Mouse (Mus musculus): ENCODE data around the gene Smurf1. TPM values are rescaled to one million over a fixed set of nuclear protein-coding genes. Genes with fewer than 3 reads are reported as not detected.
A peak's percentile ranks its signal among the peaks of the same experiment; 100 is the strongest.

The Smurf1 gene
- polyA plus RNA-seq, 1 experiment from 2014 or later: 13.2 TPM

DNA sequence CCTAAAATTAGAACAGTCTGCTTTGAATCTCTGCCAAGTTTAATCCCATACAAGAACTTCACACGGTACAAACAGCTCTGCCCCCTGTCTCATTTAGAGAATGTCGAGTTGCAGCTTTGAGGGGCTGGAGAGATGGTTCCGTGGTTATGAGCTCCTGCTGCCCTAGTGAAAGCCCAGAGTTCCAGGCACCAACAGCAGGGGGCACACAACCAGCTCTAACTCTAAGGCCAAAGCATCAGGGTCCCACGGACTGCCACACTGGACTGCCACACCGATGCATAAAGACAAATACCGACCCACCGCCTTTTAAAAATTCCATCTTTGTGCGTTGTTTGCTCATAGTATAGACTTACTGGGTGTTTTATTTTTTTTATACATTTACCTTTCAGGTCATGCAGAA is 98.7 kb downstream of the Smurf1 start:
- no peak overlapping the region for H3K4me2 ChIP-seq (replicated peaks; ENCODE audit: low read depth, low read length)
- H3K27me3 ChIP-seq (replicated peaks; ENCODE audit: insufficient read depth, low read length): no peaks in the 10 kb centered on the region
- no peak for TF ChIP-seq EP300 (IDR thresholded peaks at IDR 0.05)
- TF ChIP-seq CTCF (IDR thresholded peaks at IDR 0.05): peak; percentile 56
- 65% methylated on average over 8 of the region's 8 CpGs for WGBS
- H3K9ac ChIP-seq (replicated peaks; ENCODE audit: low read depth): no peak overlapping the region
- no peak for ATAC-seq
- no peaks in the 10 kb centered on the region for H3K36me3 ChIP-seq (ENCODE audit: insufficient read depth, low read length)
- no peaks in the 10 kb centered on the region for H3K9me3 ChIP-seq (ENCODE audit: low read length)
- no peak overlapping the region for H3K27ac ChIP-seq (ENCODE audit: low read length)
- H3K4me1 ChIP-seq (ENCODE audit: insufficient read depth, low read depth, low read length): no peaks in the 10 kb centered on the region
- DNase-seq (ENCODE audit: low spot score): no peak
- H3K4me3 ChIP-seq (ENCODE audit: low read depth, low read length): no peak overlapping the region

DNA sequence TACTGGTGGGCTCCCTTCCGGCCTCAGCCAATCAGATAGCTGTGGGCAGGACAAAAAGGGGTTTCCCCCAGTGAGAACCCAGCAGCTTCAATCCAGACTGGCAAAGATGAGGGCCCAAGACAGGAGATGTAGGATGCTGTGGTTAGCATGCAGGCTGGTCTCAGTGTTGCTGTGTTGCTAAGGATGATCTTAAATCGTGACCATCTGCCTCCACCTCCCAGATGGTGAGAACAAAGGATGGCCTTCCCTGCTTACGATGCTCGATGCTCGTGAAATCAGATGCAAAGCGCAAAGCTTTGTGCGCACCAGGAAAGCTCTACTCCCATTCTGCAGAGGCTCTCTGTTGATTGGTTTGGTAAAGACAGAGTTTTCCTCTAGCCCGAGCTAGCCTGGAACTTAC is 104.7 kb downstream of the Smurf1 start:
- Histone ChIP-seq H3K9me3 (ENCODE audit: low read length) (peaks cover 3% of the 10 kb centered on the region; the same call in 1 of the 2 replicates), H3K4me2 (replicated peaks; ENCODE audit: low read depth, low read length) (no peak overlapping the region), H3K9ac (replicated peaks; ENCODE audit: low read depth) (no peak overlapping the region), H3K4me1 (ENCODE audit: insufficient read depth, low read depth, low read length) (no peaks in the 10 kb centered on the region), H3K4me3 (ENCODE audit: low read depth, low read length) (no peak overlapping the region), H3K36me3 (ENCODE audit: insufficient read depth, low read length) (peaks cover 29% of the 10 kb centered on the region; the same call in 1 of the 2 replicates), H3K27ac (ENCODE audit: low read length) (no peak overlapping the region), H3K27me3 (replicated peaks; ENCODE audit: insufficient read depth, low read length) (no peaks in the 10 kb centered on the region)
- TF ChIP-seq EP300 (IDR thresholded peaks at IDR 0.05): no peak
- TF ChIP-seq CTCF (IDR thresholded peaks at IDR 0.05): no peak
- WGBS: over 99% methylated on average over 8 of the region's 8 CpGs
- ATAC-seq: no peak
- DNase-seq (ENCODE audit: low spot score): no peak

DNA sequence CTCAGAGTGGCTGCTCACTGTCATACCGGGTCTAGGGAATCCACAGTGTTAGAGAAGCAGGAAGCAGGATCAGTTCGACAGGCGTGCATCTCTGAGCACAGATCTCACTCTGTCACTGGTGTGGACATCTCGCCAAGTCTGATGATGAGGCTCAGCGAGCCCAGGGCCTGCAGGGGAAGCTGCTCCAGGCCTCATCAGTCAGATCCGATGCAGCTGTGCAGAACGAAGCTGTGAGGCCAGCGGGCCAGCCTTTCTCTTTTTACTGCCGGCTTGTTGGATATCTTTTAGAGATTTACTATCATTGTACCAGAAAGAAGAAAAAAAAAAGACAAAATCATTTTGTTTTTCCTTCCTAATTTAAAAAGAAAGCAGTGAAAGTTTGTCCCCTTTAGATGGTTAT is 106.4 kb downstream of the Smurf1 start:
- no peak for TF ChIP-seq EP300 (IDR thresholded peaks at IDR 0.05)
- no peak for TF ChIP-seq CTCF (IDR thresholded peaks at IDR 0.05)
- no peak for ATAC-seq
- WGBS: 88% methylated on average over 9 of the region's 9 CpGs
- no peak for DNase-seq (ENCODE audit: low spot score)
- Histone ChIP-seq H3K36me3 (ENCODE audit: insufficient read depth, low read length) (peaks cover 36% of the 10 kb centered on the region; the same call in 1 of the 2 replicates), H3K27ac (ENCODE audit: low read length) (no peak overlapping the region), H3K27me3 (replicated peaks; ENCODE audit: insufficient read depth, low read length) (no peaks in the 10 kb centered on the region), H3K4me1 (ENCODE audit: insufficient read depth, low read depth, low read length) (no peaks in the 10 kb centered on the region), H3K4me2 (replicated peaks; ENCODE audit: low read depth, low read length) (no peak overlapping the region), H3K9ac (replicated peaks; ENCODE audit: low read depth) (no peak overlapping the region), H3K9me3 (ENCODE audit: low read length) (peaks cover 3% of the 10 kb centered on the region; the same call in 1 of the 2 replicates), H3K4me3 (ENCODE audit: low read depth, low read length) (no peak overlapping the region)

DNA sequence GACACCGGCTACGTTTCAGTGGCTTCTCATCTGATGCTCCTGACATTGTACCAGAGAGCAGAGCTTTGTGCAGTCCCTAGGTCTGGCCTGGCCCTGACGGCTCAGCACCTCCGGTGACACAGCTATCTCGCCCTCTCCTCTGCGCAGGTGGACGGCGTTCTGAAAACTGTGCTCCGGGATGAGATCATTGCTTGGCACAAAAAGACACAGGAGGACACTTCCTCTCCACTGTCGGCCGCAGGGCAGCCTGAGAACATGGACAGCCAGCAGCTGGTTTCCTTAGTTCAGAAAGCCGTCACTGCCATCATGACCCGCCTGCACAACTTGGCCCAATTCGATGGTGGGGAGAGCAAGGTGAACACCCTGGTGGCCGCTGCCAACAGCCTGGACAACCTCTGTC is 107.1 kb downstream of the Smurf1 start:
- no peaks in the 10 kb centered on the region for H3K4me1 ChIP-seq (ENCODE audit: insufficient read depth, low read depth, low read length)
- H3K27ac ChIP-seq (ENCODE audit: low read length): no peak overlapping the region
- DNase-seq (ENCODE audit: low spot score) (no peak), ATAC-seq (no peak)
- no peak overlapping the region for H3K4me2 ChIP-seq (replicated peaks; ENCODE audit: low read depth, low read length)
- TF ChIP-seq EP300 (IDR thresholded peaks at IDR 0.05): no peak
- TF ChIP-seq CTCF (IDR thresholded peaks at IDR 0.05): no peak
- WGBS: 90% methylated on average over 15 of the region's 15 CpGs
- H3K9ac ChIP-seq (replicated peaks; ENCODE audit: low read depth): no peak overlapping the region
- H3K4me3 ChIP-seq (ENCODE audit: low read depth, low read length): no peak overlapping the region
- peaks cover 42% of the 10 kb centered on the region for H3K36me3 ChIP-seq (ENCODE audit: insufficient read depth, low read length)
- peaks cover 3% of the 10 kb centered on the region; the same call in 1 of the 2 replicates for H3K9me3 ChIP-seq (ENCODE audit: low read length)
- no peaks in the 10 kb centered on the region for H3K27me3 ChIP-seq (replicated peaks; ENCODE audit: insufficient read depth, low read length)

DNA sequence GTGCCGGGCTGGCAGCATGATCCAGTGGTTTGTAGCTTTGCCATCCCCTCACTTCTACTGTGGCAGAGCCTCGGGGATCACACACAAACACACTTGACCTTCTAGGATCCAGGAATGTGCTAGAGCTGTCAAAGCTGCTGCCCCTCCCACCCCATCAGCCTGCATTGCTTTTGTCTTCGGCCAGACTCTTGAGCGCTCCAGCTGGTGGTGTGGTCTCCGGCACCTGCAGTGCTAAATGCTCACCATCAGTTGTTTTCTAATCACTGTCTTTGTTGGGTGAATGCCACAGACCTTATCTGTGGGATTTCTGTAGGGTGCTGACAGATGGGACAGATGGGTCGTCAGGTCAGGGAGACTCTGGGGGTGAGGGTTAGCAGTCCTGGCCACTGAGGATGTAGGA is 109.7 kb downstream of the Smurf1 start:
- Histone ChIP-seq H3K4me2 (replicated peaks; ENCODE audit: low read depth, low read length) (no peak overlapping the region), H3K27ac (ENCODE audit: low read length) (no peak overlapping the region), H3K9ac (replicated peaks; ENCODE audit: low read depth) (no peak overlapping the region), H3K4me1 (ENCODE audit: insufficient read depth, low read depth, low read length) (no peaks in the 10 kb centered on the region), H3K36me3 (ENCODE audit: insufficient read depth, low read length) (peaks cover 62% of the 10 kb centered on the region), H3K9me3 (ENCODE audit: low read length) (peaks cover 3% of the 10 kb centered on the region; the same call in 1 of the 2 replicates), H3K27me3 (replicated peaks; ENCODE audit: insufficient read depth, low read length) (no peaks in the 10 kb centered on the region), H3K4me3 (ENCODE audit: low read depth, low read length) (no peak overlapping the region)
- TF ChIP-seq CTCF (IDR thresholded peaks at IDR 0.05): no peak
- TF ChIP-seq EP300 (IDR thresholded peaks at IDR 0.05): no peak
- DNase-seq (ENCODE audit: low spot score) (no peak), ATAC-seq (no peak)
- 46% methylated on average over 6 of the region's 6 CpGs for WGBS

DNA sequence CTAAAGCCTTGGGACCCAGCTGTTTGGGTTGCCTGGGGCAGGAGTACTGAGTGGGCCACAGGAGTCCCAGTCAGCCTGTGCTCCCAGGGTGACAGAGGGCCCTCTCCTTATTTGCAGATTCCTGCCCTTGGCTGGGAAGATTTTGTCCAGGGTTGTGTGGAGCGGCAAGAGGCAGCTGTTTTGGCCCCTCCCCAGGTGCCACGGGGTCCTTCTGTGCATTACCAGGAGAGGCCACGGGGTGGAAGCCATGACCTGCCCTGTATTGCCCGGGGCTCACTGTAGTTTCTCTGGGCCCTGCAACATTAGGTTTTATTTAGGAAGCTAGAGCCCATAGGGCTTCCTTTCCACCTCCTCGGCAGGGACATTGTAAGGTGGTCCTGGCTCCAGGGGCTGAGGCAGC is 111.7 kb downstream of the Smurf1 start:
- Histone ChIP-seq H3K4me1 (ENCODE audit: insufficient read depth, low read depth, low read length) (no peaks in the 10 kb centered on the region), H3K27me3 (replicated peaks; ENCODE audit: insufficient read depth, low read length) (no peaks in the 10 kb centered on the region), H3K4me2 (replicated peaks; ENCODE audit: low read depth, low read length) (no peak overlapping the region), H3K36me3 (ENCODE audit: insufficient read depth, low read length) (peaks cover 57% of the 10 kb centered on the region), H3K9me3 (ENCODE audit: low read length) (no peaks in the 10 kb centered on the region), H3K4me3 (ENCODE audit: low read depth, low read length) (no peak overlapping the region), H3K9ac (replicated peaks; ENCODE audit: low read depth) (no peak overlapping the region), H3K27ac (ENCODE audit: low read length) (no peak overlapping the region)
- TF ChIP-seq CTCF (IDR thresholded peaks at IDR 0.05) (peak; percentile 30), EP300 (IDR thresholded peaks at IDR 0.05) (no peak)
- ATAC-seq (no peak), DNase-seq (ENCODE audit: low spot score) (no peak)
- 75% methylated on average over 5 of the region's 5 CpGs for WGBS

DNA sequence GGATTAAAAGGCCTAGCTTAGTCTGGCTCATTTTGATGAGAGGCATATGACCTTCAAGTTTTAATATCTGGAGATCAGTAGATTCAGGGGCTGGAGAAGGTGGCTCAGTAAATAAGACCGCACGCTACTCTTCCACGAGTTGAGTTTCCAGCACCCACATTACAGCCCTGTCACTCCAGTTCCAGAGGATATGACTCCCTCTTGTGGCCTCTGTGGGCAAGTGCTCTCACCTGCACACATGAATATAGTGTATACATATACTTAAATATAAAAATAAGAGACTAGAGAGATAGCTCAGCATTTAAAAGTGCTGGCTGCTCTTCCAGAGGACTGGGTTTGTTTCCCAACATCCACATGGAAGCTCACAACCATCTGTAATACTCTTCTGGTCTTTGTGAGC is 113.8 kb downstream of the Smurf1 start:
- H3K9me3 ChIP-seq (ENCODE audit: low read length): no peaks in the 10 kb centered on the region
- 92% methylated on average over 3 of the region's 3 CpGs for WGBS
- TF ChIP-seq CTCF (IDR thresholded peaks at IDR 0.05) (peak; percentile 29; the same call in 1 of the 2 replicates), EP300 (IDR thresholded peaks at IDR 0.05) (no peak)
- ATAC-seq (no peak), DNase-seq (ENCODE audit: low spot score) (no peak)
- no peak overlapping the region for H3K27ac ChIP-seq (ENCODE audit: low read length)
- H3K4me3 ChIP-seq (ENCODE audit: low read depth, low read length): no peak overlapping the region
- no peaks in the 10 kb centered on the region for H3K4me1 ChIP-seq (ENCODE audit: insufficient read depth, low read depth, low read length)
- no peak overlapping the region for H3K4me2 ChIP-seq (replicated peaks; ENCODE audit: low read depth, low read length)
- peaks cover 66% of the 10 kb centered on the region for H3K36me3 ChIP-seq (ENCODE audit: insufficient read depth, low read length)
- H3K9ac ChIP-seq (replicated peaks; ENCODE audit: low read depth): no peak overlapping the region
- no peaks in the 10 kb centered on the region for H3K27me3 ChIP-seq (replicated peaks; ENCODE audit: insufficient read depth, low read length)
